Mouse (Mus musculus): ENCODE measurements around the gene Cox14.

DNA sequence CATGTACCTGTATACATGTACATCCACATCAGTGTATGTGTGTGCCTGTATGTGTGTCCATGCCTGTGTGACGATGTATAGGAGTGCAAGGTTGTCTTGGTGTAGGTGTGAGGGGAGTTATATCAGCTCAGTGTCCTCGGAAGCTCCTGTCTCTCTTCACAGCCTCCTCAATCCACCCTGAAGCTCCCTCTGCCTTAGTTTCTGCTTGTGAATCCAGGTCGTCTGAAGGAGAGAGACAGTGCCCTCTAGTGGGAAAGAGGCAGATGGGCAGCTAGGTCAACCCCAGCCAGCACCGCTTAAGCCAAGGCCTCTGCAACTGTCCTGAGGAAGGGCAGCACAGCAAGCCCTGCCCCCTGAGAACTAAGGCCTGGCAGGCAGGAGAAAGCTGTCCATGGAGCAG is 36.7 kb upstream of the Cox14 start:
- TF ChIP-seq GATA1 (IDR thresholded peaks at IDR 0.05; ENCODE audit: borderline replicate concordance, low read length) (no peak), FLI1 (IDR thresholded peaks at IDR 0.05; ENCODE audit: low read length) (no peak)
